Mouse (Mus musculus): ENCODE measurements around the gene 1700013G24Rik.

- TF ChIP-seq CTCF (IDR thresholded peaks at IDR 0.05; ENCODE audit: control insufficient read depth, insufficient read depth, insufficient replicate concordance, low read depth, low read length) (no peak), POLR2A (IDR thresholded peaks at IDR 0.05; ENCODE audit: control insufficient read depth, low read depth, low read length) (no peak)
Measured at GRCm38 (mm10) chr4:137480993-137481340, 27.9 kb downstream of the 1700013G24Rik start.
